Mouse (Mus musculus) hindbrain, embryonic 11.5 days (tissue): ENCODE measurements around the gene Rnf126. TPM values are rescaled to one million over a fixed set of nuclear protein-coding genes. Genes with fewer than 3 reads are reported as not detected.

Source experiments
- ATAC-seq: fragments of 200-750 bp; cut with Nextera tagmentation; 2 replicates; pipeline ENCODE4 v1.8.0; 2017; ENCODE audit warnings: mild to moderate bottlenecking, moderate TSS enrichment, moderate library complexity; ENCODE audit not compliant: low FRiP score
- DNase-seq: peaks from one replicate; pipeline ENCODE4 v3.0.0-alpha.2; 2015; ENCODE audit warnings: low spot score
- H3K27ac ChIP-seq: fragments of 300-500 bp; sonication (generic); 2 replicates; pipeline ENCODE4 v1.5.1; 2014; ENCODE audit warnings: mild to moderate bottlenecking, low read depth, low read length
- H3K27me3 ChIP-seq: fragments of 300-500 bp; sonication (generic); 2 replicates; pipeline ENCODE4 v1.6.1; 2014; ENCODE audit warnings: mild to moderate bottlenecking, low read length, moderate library complexity, mixed read lengths; ENCODE audit not compliant: control insufficient read depth, insufficient read depth
- H3K36me3 ChIP-seq: fragments of 300-500 bp; sonication (generic); 2 replicates; pipeline ENCODE4 v1.6.1; 2014; ENCODE audit warnings: mild to moderate bottlenecking, low read length, moderate library complexity, mixed read lengths; ENCODE audit not compliant: control insufficient read depth, insufficient read depth
- H3K4me1 ChIP-seq: fragments of 300-500 bp; sonication (generic); replicated peaks from 2 replicates; pipeline ENCODE4 v1.6.1; 2014; ENCODE audit warnings: low read length, mixed read lengths; ENCODE audit not compliant: control insufficient read depth, insufficient read depth
- H3K4me2 ChIP-seq: fragments of 300-500 bp; sonication (generic); replicated peaks from 2 replicates; pipeline ENCODE4 v1.6.1; 2014; ENCODE audit warnings: mild to moderate bottlenecking, low read depth, low read length
- H3K4me3 ChIP-seq: fragments of 300-500 bp; sonication (generic); 2 replicates; pipeline ENCODE4 v1.5.1; 2014; ENCODE audit warnings: low read depth, low read length
- H3K9ac ChIP-seq: fragments of 300-500 bp; sonication (generic); 2 replicates; pipeline ENCODE4 v1.6.1; 2014; ENCODE audit warnings: low read depth, low read length
- H3K9me3 ChIP-seq: fragments of 300-500 bp; sonication (generic); 2 replicates; pipeline ENCODE4 v1.6.1; 2016; ENCODE audit warnings: low read length; ENCODE audit not compliant: control insufficient read depth
- WGBS: fragments of 180-500 bp; shearing (Covaris S2); extraction: QIAGEN DNeasy Blood & Tissue Kit; methylation state at CpG from one replicate; pipeline ENCODE4 v1.1.7; 2014; 5-methylcytosine and 5-hydroxymethylcytosine counted together
- polyA plus RNA-seq: library from polyadenylated mRNA; unstranded; fragments of >200 nt; fragmentation: Nextera tagmentation; extraction: Ambion mirVana; gene quantifications from 2 replicates; pipeline ENCODE4 v1.2.1, GENCODE M21; 2014

Rnf126 gene
- polyA plus RNA-seq, 1 experiment from 2014 or later, result 79.4 TPM

GRCm38 (mm10) chr10:79783920-79784800 is 17.4 kb upstream of the Rnf126 start:
- DNase-seq (peak; percentile 71), ATAC-seq (no peak)
- 32% methylated on average over 27 of the region's 27 CpGs for WGBS
- no peak overlapping the region for H3K4me2 ChIP-seq
- H3K4me1 ChIP-seq, result 0 out of 2 replicates have a peak, but pooled peaks cover 6% of the 10 kb centered on the region
- no peak overlapping the region for H3K27ac ChIP-seq
- H3K36me3 ChIP-seq, result no peaks in the 10 kb centered on the region
- H3K9ac ChIP-seq, result no peak overlapping the region
- H3K27me3 ChIP-seq, result peaks cover 24% of the 10 kb centered on the region
- H3K4me3 ChIP-seq, result no peak overlapping the region
- no peaks in the 10 kb centered on the region for H3K9me3 ChIP-seq

- H3K27ac ChIP-seq, result no peak overlapping the region
- H3K27me3 ChIP-seq, result peaks cover 35% of the 10 kb centered on the region
- H3K4me2 ChIP-seq, result no peak overlapping the region
- 0 out of 2 replicates have a peak, but pooled peaks cover 8% of the 10 kb centered on the region for H3K4me1 ChIP-seq
- no peak overlapping the region for H3K4me3 ChIP-seq
- H3K36me3 ChIP-seq, result no peaks in the 10 kb centered on the region
- ATAC-seq (no peak), DNase-seq (no peak)
- WGBS, result 62% methylated on average over 7 of the region's 7 CpGs
- H3K9ac ChIP-seq, result no peak overlapping the region
- no peaks in the 10 kb centered on the region for H3K9me3 ChIP-seq
Observed at GRCm38 (mm10) chr10:79783050-79783449, 16.3 kb upstream of the Rnf126 start.

- 47% methylated on average over 5 of the region's 5 CpGs for WGBS
- Histone ChIP-seq H3K4me2 (no peak overlapping the region), H3K4me1 (peaks cover 12% of the 10 kb centered on the region; the same call in 1 of the 2 replicates), H3K27me3 (peaks cover 46% of the 10 kb centered on the region), H3K9me3 (no peaks in the 10 kb centered on the region), H3K4me3 (no peak overlapping the region), H3K36me3 (no peaks in the 10 kb centered on the region), H3K9ac (no peak overlapping the region), H3K27ac (no peak overlapping the region)
- ATAC-seq, result no peak
- DNase-seq, result no peak
Observed at GRCm38 (mm10) chr10:79781956-79782355, 15.2 kb upstream of the Rnf126 start.

DNA sequence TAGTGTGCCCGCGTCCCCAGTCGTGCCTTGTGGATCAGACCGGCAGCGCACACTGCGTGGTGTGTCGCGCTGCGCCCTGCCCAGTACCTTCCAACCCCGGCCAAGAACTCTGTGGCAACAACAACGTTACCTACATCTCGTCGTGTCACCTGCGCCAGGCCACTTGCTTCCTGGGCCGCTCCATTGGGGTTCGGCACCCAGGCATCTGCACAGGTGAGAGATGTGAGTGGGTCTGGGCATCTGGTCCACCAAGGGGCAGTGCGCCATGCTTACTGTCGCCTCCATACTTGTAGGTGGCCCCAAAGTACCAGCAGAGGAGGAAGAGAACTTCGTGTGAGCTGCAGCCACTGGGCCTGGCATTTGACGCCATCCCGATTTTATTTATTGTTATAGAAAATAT is 14.4 kb upstream of the Rnf126 start:
- 32% methylated on average over 21 of the region's 21 CpGs for WGBS
- Histone ChIP-seq H3K4me2 (peak overlapping the region; percentile 33; the same call in 1 of the 2 replicates), H3K27me3 (peaks cover 50% of the 10 kb centered on the region), H3K36me3 (no peaks in the 10 kb centered on the region), H3K4me3 (no peak overlapping the region), H3K9ac (no peak overlapping the region), H3K4me1 (peaks cover 13% of the 10 kb centered on the region; the same call in 1 of the 2 replicates), H3K27ac (no peak overlapping the region), H3K9me3 (no peaks in the 10 kb centered on the region)
- DNase-seq (no peak), ATAC-seq (no peak)

- Histone ChIP-seq H3K4me3 (peak overlapping the region; percentile 15), H3K4me1 (peaks cover 13% of the 10 kb centered on the region; the same call in 1 of the 2 replicates), H3K4me2 (peak overlapping the region; percentile 33), H3K9ac (no peak overlapping the region), H3K36me3 (no peaks in the 10 kb centered on the region), H3K27ac (no peak overlapping the region), H3K27me3 (peaks cover 50% of the 10 kb centered on the region), H3K9me3 (no peaks in the 10 kb centered on the region)
- ATAC-seq, result no peak
- peak; percentile 65 for DNase-seq
- 0% methylated on average over 13 of the region's 13 CpGs for WGBS
Observed at GRCm38 (mm10) chr10:79780664-79781015, 13.9 kb upstream of the Rnf126 start.

GRCm38 (mm10) chr10:79779784-79780663 is 13.3 kb upstream of the Rnf126 start:
- H3K9ac ChIP-seq, result no peak overlapping the region
- peaks cover 50% of the 10 kb centered on the region for H3K27me3 ChIP-seq
- peak overlapping the region; percentile 15 for H3K4me3 ChIP-seq
- H3K4me1 ChIP-seq, result peaks cover 13% of the 10 kb centered on the region; the same call in 1 of the 2 replicates
- peak; percentile 91 for ATAC-seq
- WGBS, result 3% methylated on average over 55 of the region's 55 CpGs
- H3K4me2 ChIP-seq, result peak overlapping the region; percentile 33
- peak; percentile 96 for DNase-seq
- H3K36me3 ChIP-seq, result no peaks in the 10 kb centered on the region
- H3K9me3 ChIP-seq, result no peaks in the 10 kb centered on the region
- no peak overlapping the region for H3K27ac ChIP-seq

- no peak overlapping the region for H3K4me2 ChIP-seq
- ATAC-seq, result no peak
Observed at GRCm38 (mm10) chr10:79779193-79779592, 12.4 kb upstream of the Rnf126 start.

GRCm38 (mm10) chr10:79778006-79778405 is 11.3 kb upstream of the Rnf126 start:
- H3K4me3 ChIP-seq, result no peak overlapping the region
- no peak overlapping the region for H3K27ac ChIP-seq
- H3K9me3 ChIP-seq, result no peaks in the 10 kb centered on the region
- peaks cover 13% of the 10 kb centered on the region; the same call in 1 of the 2 replicates for H3K4me1 ChIP-seq
- no peaks in the 10 kb centered on the region for H3K36me3 ChIP-seq
- no peak overlapping the region for H3K4me2 ChIP-seq
- DNase-seq, result no peak
- peaks cover 47% of the 10 kb centered on the region for H3K27me3 ChIP-seq
- H3K9ac ChIP-seq, result no peak overlapping the region
- 16% methylated on average over 14 of the region's 15 CpGs for WGBS
- ATAC-seq, result no peak

More at GRCm38 (mm10) chr10:79779193-79779592, 12.4 kb upstream of the Rnf126 start:
- WGBS, result 28% methylated on average over 2 of the region's 2 CpGs
- H3K4me3 ChIP-seq, result no peak overlapping the region
- no peaks in the 10 kb centered on the region for H3K9me3 ChIP-seq
- H3K27ac ChIP-seq, result no peak overlapping the region
- peaks cover 13% of the 10 kb centered on the region; the same call in 1 of the 2 replicates for H3K4me1 ChIP-seq
- no peak overlapping the region for H3K9ac ChIP-seq
- no peaks in the 10 kb centered on the region for H3K36me3 ChIP-seq
- DNase-seq, result no peak
- peaks cover 50% of the 10 kb centered on the region for H3K27me3 ChIP-seq
